Mouse (Mus musculus) limb, embryonic 10.5 days (tissue): Measurements from ENCODE around the gene Prkag2. TPM values are rescaled to one million over a fixed set of nuclear protein-coding genes. Genes with fewer than 3 reads are reported as not detected.
"Not testable (repeated sequence)": the region's sequence is repeated elsewhere in the genome, so short reads cannot be mapped to it uniquely, and the experiment has no call there.

Source experiments
- DNase-seq: peaks from one replicate; pipeline ENCODE4 v3.0.0-alpha.2; 2017; ENCODE audit warnings: low spot score
- H3K27ac ChIP-seq: fragments of 300-500 bp; sonication (generic); 2 replicates; pipeline ENCODE4 v1.5.1; 2016; ENCODE audit warnings: mild to moderate bottlenecking
- H3K27me3 ChIP-seq: fragments of 300-500 bp; sonication (generic); 2 replicates; pipeline ENCODE4 v1.6.1; 2016; ENCODE audit warnings: low read depth, mild to moderate bottlenecking; ENCODE audit not compliant: poor library complexity, severe bottlenecking
- H3K36me3 ChIP-seq: fragments of 300-500 bp; sonication (generic); 2 replicates; pipeline ENCODE4 v1.6.1; 2016; ENCODE audit warnings: mild to moderate bottlenecking, moderate library complexity
- H3K4me1 ChIP-seq: fragments of 300-500 bp; sonication (generic); 2 replicates; pipeline ENCODE4 v1.6.1; 2016
- H3K4me3 ChIP-seq: fragments of 300-500 bp; sonication (generic); 2 replicates; pipeline ENCODE4 v1.5.1; 2016; ENCODE audit warnings: mild to moderate bottlenecking, moderate library complexity
- H3K9me3 ChIP-seq: fragments of 300-500 bp; sonication (generic); replicated peaks from 2 replicates; pipeline ENCODE4 v1.6.1; 2016; ENCODE audit warnings: mild to moderate bottlenecking
- WGBS: fragments of 180-500 bp; shearing (Covaris S2); methylation state at CpG from one replicate; pipeline ENCODE4 v1.1.7; 2016; 5-methylcytosine and 5-hydroxymethylcytosine counted together
- polyA plus RNA-seq: library from polyadenylated mRNA; unstranded; fragments of >200 nt; fragmentation: Nextera tagmentation; extraction: Ambion mirVana; gene quantifications from 2 replicates; pipeline ENCODE4 v1.2.1, GENCODE M21; 2016

The Prkag2 gene
- polyA plus RNA-seq, 1 experiment from 2014 or later, result 35.1 TPM

GRCm38 (mm10) chr5:24848261-24848660 lies 252.2 kb downstream of the Prkag2 start:
- 88% methylated on average over 14 of the region's 14 CpGs for WGBS
- H3K4me3 ChIP-seq, H3K27ac ChIP-seq, H3K27me3 ChIP-seq, H3K4me1 ChIP-seq, DNase-seq, H3K9me3 ChIP-seq, H3K36me3 ChIP-seq: not testable (repeated sequence)

GRCm38 (mm10) chr5:24843841-24844240 lies 256.6 kb downstream of the Prkag2 start:
- H3K36me3 ChIP-seq, result no peaks in the 10 kb centered on the region
- H3K9me3 ChIP-seq, result no peaks in the 10 kb centered on the region
- H3K27ac ChIP-seq, result no peak overlapping the region; the same call in 1 of the 2 replicates
- H3K27me3 ChIP-seq, result no peaks in the 10 kb centered on the region
- H3K4me1 ChIP-seq, result peaks cover 26% of the 10 kb centered on the region
- 93% methylated on average over 5 of the region's 5 CpGs for WGBS
- no peak overlapping the region for H3K4me3 ChIP-seq
- no peak for DNase-seq

GRCm38 (mm10) chr5:24843103-24843475 lies 257.4 kb downstream of the Prkag2 start:
- DNase-seq, result no peak
- H3K9me3 ChIP-seq, result no peaks in the 10 kb centered on the region

GRCm38 (mm10) chr5:24842274-24843102 lies 258.0 kb downstream of the Prkag2 start, which contains the start of gene Rheb:
Gene Rheb, minus strand, starts transcription at chr5:24842624.
- under 1% methylated on average over 92 of the region's 92 CpGs for WGBS

More at GRCm38 (mm10) chr5:24843103-24843475, 257.4 kb downstream of the Prkag2 start:
- H3K36me3 ChIP-seq, result no peaks in the 10 kb centered on the region
- no peaks in the 10 kb centered on the region for H3K27me3 ChIP-seq
- peak overlapping the region; percentile 98 for H3K27ac ChIP-seq
- peak overlapping the region; percentile 90 for H3K4me3 ChIP-seq
- peaks cover 26% of the 10 kb centered on the region for H3K4me1 ChIP-seq
- WGBS, result 5% methylated on average over 21 of the region's 21 CpGs

GRCm38 (mm10) chr5:24841662-24842273 lies 258.7 kb downstream of the Prkag2 start:
- Histone ChIP-seq H3K9me3 (no peaks in the 10 kb centered on the region), H3K4me3 (peak overlapping the region; percentile 90), H3K36me3 (no peaks in the 10 kb centered on the region), H3K4me1 (peaks cover 26% of the 10 kb centered on the region), H3K27ac (peak overlapping the region; percentile 98), H3K27me3 (no peaks in the 10 kb centered on the region)
- DNase-seq, result peak; percentile 31
- under 1% methylated on average over 50 of the region's 50 CpGs for WGBS

More at GRCm38 (mm10) chr5:24842274-24843102, 258.0 kb downstream of the Prkag2 start, which contains the start of gene Rheb:
- peak within 1 kb of the TSS; percentile 90 for H3K4me3 ChIP-seq
- peak within 1 kb of the TSS; percentile 98 for H3K27ac ChIP-seq
- H3K27me3 ChIP-seq, result no peaks in the 10 kb centered on the region
- no peaks in the 10 kb centered on the region for H3K9me3 ChIP-seq
- DNase-seq, result peak; percentile 99
- H3K4me1 ChIP-seq, result peaks cover 26% of the 10 kb centered on the region
- no peaks in the 10 kb centered on the region for H3K36me3 ChIP-seq

- no peaks in the 10 kb centered on the region for H3K36me3 ChIP-seq
- no peaks in the 10 kb centered on the region for H3K27me3 ChIP-seq
- peak; percentile 36 for DNase-seq
- peak overlapping the region; percentile 90 for H3K4me3 ChIP-seq
- H3K4me1 ChIP-seq, result peaks cover 26% of the 10 kb centered on the region
- peak overlapping the region; percentile 98 for H3K27ac ChIP-seq
- H3K9me3 ChIP-seq, result no peaks in the 10 kb centered on the region
- 29% methylated on average over 11 of the region's 11 CpGs for WGBS
Measured at GRCm38 (mm10) chr5:24840975-24841431, 259.4 kb downstream of the Prkag2 start.

GRCm38 (mm10) chr5:24834491-24834890 lies 266.0 kb downstream of the Prkag2 start:
- no peaks in the 10 kb centered on the region; the same call in 1 of the 2 replicates for H3K4me1 ChIP-seq
- no peak overlapping the region for H3K27ac ChIP-seq
- WGBS, result 83% methylated on average over 5 of the region's 5 CpGs
- H3K4me3 ChIP-seq, result no peak overlapping the region
- no peaks in the 10 kb centered on the region for H3K9me3 ChIP-seq
- DNase-seq, result no peak
- H3K36me3 ChIP-seq, result no peaks in the 10 kb centered on the region
- H3K27me3 ChIP-seq, result no peaks in the 10 kb centered on the region

GRCm38 (mm10) chr5:24831912-24832311 lies 268.5 kb downstream of the Prkag2 start:
- no peaks in the 10 kb centered on the region for H3K9me3 ChIP-seq
- H3K27ac ChIP-seq, result no peak overlapping the region
- DNase-seq, result no peak
- H3K27me3 ChIP-seq, result no peaks in the 10 kb centered on the region
- no peak overlapping the region for H3K4me3 ChIP-seq
- no peaks in the 10 kb centered on the region for H3K36me3 ChIP-seq
- WGBS, result 91% methylated on average over 3 of the region's 3 CpGs
- H3K4me1 ChIP-seq, result no peaks in the 10 kb centered on the region; the same call in 1 of the 2 replicates

- H3K36me3 ChIP-seq, result no peaks in the 10 kb centered on the region
- 97% methylated on average over 3 of the region's 3 CpGs for WGBS
- no peak for DNase-seq
- no peak overlapping the region for H3K27ac ChIP-seq
- no peak overlapping the region for H3K4me3 ChIP-seq
- H3K4me1 ChIP-seq, result no peaks in the 10 kb centered on the region
- H3K27me3 ChIP-seq, result no peaks in the 10 kb centered on the region
- no peaks in the 10 kb centered on the region for H3K9me3 ChIP-seq
Measured at GRCm38 (mm10) chr5:24828446-24828845, 272.0 kb downstream of the Prkag2 start.

- Histone ChIP-seq H3K36me3 (no peaks in the 10 kb centered on the region), H3K27me3 (no peaks in the 10 kb centered on the region), H3K9me3 (no peaks in the 10 kb centered on the region), H3K4me1 (no peaks in the 10 kb centered on the region), H3K4me3 (no peak overlapping the region), H3K27ac (no peak overlapping the region)
- no peak for DNase-seq
- 90% methylated on average over 2 of the region's 2 CpGs for WGBS
Measured at GRCm38 (mm10) chr5:24827173-24827572, 273.3 kb downstream of the Prkag2 start.

GRCm38 (mm10) chr5:24826056-24826770 lies 274.2 kb downstream of the Prkag2 start:
- Histone ChIP-seq H3K36me3 (no peaks in the 10 kb centered on the region), H3K9me3 (no peaks in the 10 kb centered on the region), H3K27me3 (no peaks in the 10 kb centered on the region), H3K27ac (no peak overlapping the region), H3K4me3 (no peak overlapping the region), H3K4me1 (no peaks in the 10 kb centered on the region)
- WGBS, result 90% methylated on average over 9 of the region's 9 CpGs
- DNase-seq, result no peak

- Histone ChIP-seq H3K4me1 (no peaks in the 10 kb centered on the region), H3K4me3 (no peak overlapping the region)
- 89% methylated on average over 4 of the region's 4 CpGs for WGBS
Measured at GRCm38 (mm10) chr5:24825365-24826055, 274.9 kb downstream of the Prkag2 start.

More at GRCm38 (mm10) chr5:24825365-24826055, 274.9 kb downstream of the Prkag2 start:
- DNase-seq, result no peak
- H3K36me3 ChIP-seq, result no peaks in the 10 kb centered on the region
- no peaks in the 10 kb centered on the region for H3K27me3 ChIP-seq
- no peaks in the 10 kb centered on the region for H3K9me3 ChIP-seq
- no peak overlapping the region for H3K27ac ChIP-seq
